Mouse (Mus musculus): ENCODE data around the gene Radil. TPM values are rescaled to one million over a fixed set of nuclear protein-coding genes. Genes with fewer than 3 reads are reported as not detected.
A peak's percentile ranks its signal among the peaks of the same experiment; 100 is the strongest.

Radil gene
- total RNA-seq (2021): 10 to 100 TPM; 18.1 to 21.0 TPM

- intact Hi-C loops (cut with DNase I): loop anchor here (1.0 to 2.0 kb wide), 2 partner anchors 49 to 72 kb away; no protein-coding TSS in a partner anchor
These were observed at the start of gene Radil for GRCm38 (mm10) chr5:142550706-142551652. Gene Radil, minus strand, starts transcription at chr5:142551098.

GRCm38 (mm10) chr5:142597648-142598390 lies 46.9 kb upstream of the Radil start:
- intact Hi-C loops (cut with DNase I): no loop called here
- DNase-seq (ENCODE audit: low spot score in 2 of 2): no peak

More at GRCm38 (mm10) chr5:142550706-142551652, at the start of gene Radil:
- DNase-seq (ENCODE audit: low spot score in 2 of 2): peak; percentile 99

GRCm38 (mm10) chr5:142596723-142597122 lies 45.8 kb upstream of the Radil start:
- intact Hi-C loops (cut with DNase I): no loop called here
- no peak for DNase-seq (ENCODE audit: low spot score in 2 of 2)

- DNase-seq (ENCODE audit: low spot score in 2 of 2): peak in 1 of 2 experiments; percentile 64
- intact Hi-C loops (cut with DNase I): no loop called here
These were observed 44.8 kb upstream of the Radil start for GRCm38 (mm10) chr5:142595698-142596097.

GRCm38 (mm10) chr5:142590953-142591616 lies 40.2 kb upstream of the Radil start:
- DNase-seq (ENCODE audit: low spot score in 2 of 2): no peak
- intact Hi-C loops (cut with DNase I): no loop called here

- peak; percentile 63 to 74 for DNase-seq (ENCODE audit: low spot score in 2 of 2)
- intact Hi-C loops (cut with DNase I): loop anchor here (5.0 kb wide), 1 partner anchor 134 kb away; no protein-coding TSS in a partner anchor
These were observed 32.8 kb upstream of the Radil start for GRCm38 (mm10) chr5:142583616-142584126.

- intact Hi-C loops (cut with DNase I): loop anchor here (1.0 to 5.0 kb wide), 2 partner anchors 39 to 136 kb away; no protein-coding TSS in a partner anchor
These were observed 30.6 kb upstream of the Radil start for GRCm38 (mm10) chr5:142581517-142581916.

GRCm38 (mm10) chr5:142578192-142578591 lies 27.3 kb upstream of the Radil start:
- no peak for DNase-seq (ENCODE audit: low spot score in 2 of 2)
- intact Hi-C loops (cut with DNase I): no loop called here

More at GRCm38 (mm10) chr5:142581517-142581916, 30.6 kb upstream of the Radil start:
- DNase-seq (ENCODE audit: low spot score in 2 of 2): peak; percentile 66 to 70

GRCm38 (mm10) chr5:142576832-142577231 lies 25.9 kb upstream of the Radil start:
- intact Hi-C loops (cut with DNase I): no loop called here
- no peak for DNase-seq (ENCODE audit: low spot score in 2 of 2)

- intact Hi-C loops (cut with DNase I): no loop called here
- DNase-seq (ENCODE audit: low spot score in 2 of 2): no peak
These were observed 23.6 kb upstream of the Radil start for GRCm38 (mm10) chr5:142574323-142575057.

GRCm38 (mm10) chr5:142564606-142565005 lies 13.7 kb upstream of the Radil start:
- no peak for DNase-seq (ENCODE audit: low spot score in 2 of 2)
- intact Hi-C loops (cut with DNase I): no loop called here

- DNase-seq (ENCODE audit: low spot score in 2 of 2): no peak
- intact Hi-C loops (cut with DNase I): no loop called here
These were observed 9.4 kb upstream of the Radil start for GRCm38 (mm10) chr5:142560261-142560660.

- intact Hi-C loops (cut with DNase I): loop anchor here (1.0 to 2.0 kb wide), 2 partner anchors 63 to 161 kb away; no protein-coding TSS in a partner anchor
- DNase-seq (ENCODE audit: low spot score in 2 of 2): peak; percentile 87 to 91
These were observed 6.6 kb upstream of the Radil start for GRCm38 (mm10) chr5:142557397-142558067.

GRCm38 (mm10) chr5:142556721-142557120 lies 5.8 kb upstream of the Radil start:
- intact Hi-C loops (cut with DNase I): loop anchor here (1.0 to 2.0 kb wide), 2 partner anchors 64 to 162 kb away; no protein-coding TSS in a partner anchor
- no peak for DNase-seq (ENCODE audit: low spot score in 2 of 2)

- DNase-seq (ENCODE audit: low spot score in 2 of 2): no peak
- intact Hi-C loops (cut with DNase I): loop anchor here (2.0 kb wide), 1 partner anchor 163 kb away; no protein-coding TSS in a partner anchor
These were observed 5.0 kb upstream of the Radil start for GRCm38 (mm10) chr5:142555866-142556265.

GRCm38 (mm10) chr5:142549961-142550705 lies 765 bp downstream of the Radil start:
- intact Hi-C loops (cut with DNase I): loop anchor here (2.0 kb wide), 1 partner anchor 71 kb away; no protein-coding TSS in a partner anchor
- DNase-seq (ENCODE audit: low spot score in 2 of 2): peak; percentile 64 to 67

GRCm38 (mm10) chr5:142549441-142549840 lies 1.5 kb downstream of the Radil start:
- intact Hi-C loops (cut with DNase I): no loop called here
- DNase-seq (ENCODE audit: low spot score in 2 of 2): no peak

All from left cerebral cortex, postnatal 25 days (tissue).